Mouse (Mus musculus) kidney, adult 9 months (tissue): ENCODE data around the gene Lamtor3.
A peak's percentile ranks its signal among the peaks of the same experiment; 100 is the strongest.
"Not testable (repeated sequence)": the region's sequence is repeated elsewhere in the genome, so short reads cannot be mapped to it uniquely, and the experiment has no call there.

Experiments
- DNase-seq: peaks from one replicate; pipeline ENCODE4 v3.0.0; 2022

The Lamtor3 gene

DNA sequence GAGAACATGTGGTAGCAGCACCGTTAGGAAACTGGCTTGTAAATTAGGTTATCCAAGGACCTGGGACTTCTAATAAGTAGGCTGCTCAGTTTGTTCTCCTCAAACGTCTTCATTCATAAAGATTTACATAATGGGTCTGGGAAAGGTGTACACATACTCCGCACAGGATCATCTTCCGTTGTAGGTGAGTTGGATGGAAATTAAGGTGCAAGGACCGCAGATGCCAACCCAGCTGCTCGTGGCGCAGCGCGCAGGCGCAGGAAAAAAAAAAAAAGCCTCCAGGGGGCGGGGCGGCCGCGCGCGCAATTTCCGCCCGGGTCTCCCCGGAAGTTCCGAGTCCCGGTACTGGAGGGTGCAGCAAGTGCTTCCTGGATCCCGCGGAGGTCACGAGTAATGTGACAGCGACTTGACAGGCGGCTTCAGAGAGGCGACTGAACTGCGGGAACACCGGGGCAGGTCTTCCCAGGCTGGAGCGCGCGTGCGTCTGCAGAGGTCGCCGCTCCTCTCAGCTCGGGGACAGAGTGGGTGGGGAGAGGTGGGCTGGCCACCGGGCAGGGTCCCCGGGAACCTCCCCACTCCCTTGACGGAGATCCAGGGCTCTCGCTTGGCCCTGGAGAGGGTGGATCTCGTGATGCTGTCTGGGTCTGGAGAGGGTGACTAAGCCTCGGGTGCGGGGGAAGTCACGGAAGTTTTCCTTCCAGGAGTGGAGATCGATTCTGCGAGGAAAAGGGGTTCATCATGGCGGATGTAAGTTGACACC is at the start of gene Lamtor3:
Gene Lamtor3 (plus strand): TSS at position 335 of the 760 bp plus-strand sequence.
- DNase-seq = peak; percentile 88

DNA sequence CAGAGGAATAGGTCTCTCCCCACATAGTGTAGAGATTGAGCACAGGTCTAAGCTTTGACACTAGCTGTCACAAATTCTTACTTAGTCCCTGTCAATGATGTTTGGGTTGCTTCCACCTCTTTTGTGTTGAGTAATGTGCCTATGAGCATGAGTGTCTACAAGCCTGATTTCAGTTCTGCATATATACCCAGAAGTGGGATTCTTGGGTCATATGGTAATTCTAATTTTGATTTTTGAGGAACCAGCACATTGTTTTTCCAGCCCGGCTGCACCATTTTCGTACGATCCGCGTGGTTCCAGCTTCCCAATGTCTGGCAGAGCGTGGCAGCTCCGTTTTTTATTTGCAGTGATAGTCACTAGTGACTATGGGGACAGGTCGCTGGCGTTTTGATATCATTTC is 48.9 kb upstream of the Lamtor3 start:
- no peak for DNase-seq

DNA sequence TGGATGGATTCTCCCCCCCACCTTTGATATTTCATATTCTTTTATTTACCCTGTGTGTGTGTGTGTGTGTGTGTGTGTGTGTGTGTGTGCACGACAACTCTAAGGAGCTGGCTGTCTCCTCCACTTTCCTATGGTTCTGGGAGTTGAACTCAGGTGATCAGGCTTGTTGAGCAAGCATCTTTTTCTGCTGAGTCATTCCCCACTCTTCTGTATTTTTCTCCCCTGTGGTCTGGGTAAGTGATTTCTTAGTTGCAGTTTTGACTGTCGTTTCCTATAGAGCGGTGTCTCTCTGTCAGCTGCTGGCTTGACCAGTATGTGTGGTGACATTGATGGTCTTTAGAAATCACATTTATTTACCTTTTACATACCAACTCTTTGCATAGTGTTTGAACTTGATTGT is 39.0 kb upstream of the Lamtor3 start:
- no peak for DNase-seq

DNA sequence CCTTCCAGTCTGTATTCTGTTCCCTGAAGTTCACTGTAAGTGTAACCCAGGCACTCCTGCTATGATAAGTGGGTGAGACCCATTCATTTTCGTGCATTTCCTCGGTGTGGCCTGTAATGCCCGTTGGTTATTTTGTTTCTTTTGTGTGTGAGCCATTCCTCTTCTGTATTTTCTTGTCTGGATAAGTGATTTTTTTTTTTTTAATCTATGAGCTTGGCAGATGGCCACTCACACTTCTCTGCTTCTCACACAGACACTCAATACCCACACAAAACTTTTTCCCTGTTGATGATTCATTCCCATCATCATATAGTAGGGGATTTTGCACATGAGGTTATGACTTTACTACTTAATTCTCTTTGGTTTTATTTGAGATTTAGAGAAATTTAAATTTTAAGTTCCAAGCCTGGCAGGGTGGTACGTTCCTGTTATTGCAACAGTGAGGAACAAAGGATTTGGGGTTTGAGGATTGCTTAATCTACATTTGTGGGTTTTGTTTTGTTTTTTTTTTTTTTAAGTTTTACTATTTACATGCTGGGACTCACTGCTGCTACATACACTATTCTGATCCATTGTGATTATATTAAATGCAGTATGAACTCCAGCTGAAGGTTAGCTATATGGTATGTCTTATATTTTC is 38.1 kb upstream of the Lamtor3 start:
- DNase-seq = no peak

DNA sequence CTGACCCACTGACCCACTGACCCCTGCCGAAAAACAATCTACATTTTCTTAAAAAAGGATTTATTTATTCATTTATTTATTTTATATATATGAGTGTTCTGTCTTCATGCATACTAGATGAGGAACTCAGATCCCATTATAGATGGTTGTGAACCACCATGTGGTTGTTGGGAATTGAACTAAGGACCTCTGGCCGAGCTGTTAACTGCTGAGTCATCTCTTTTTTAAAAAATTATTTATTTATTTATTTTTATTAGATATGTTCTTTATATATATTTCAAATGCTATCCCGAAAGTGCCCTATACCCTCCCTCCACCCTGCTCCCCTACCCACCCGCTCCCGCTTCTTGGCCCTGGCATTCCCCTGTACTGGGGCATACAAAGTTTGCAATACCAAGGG is 37.2 kb upstream of the Lamtor3 start:
- no peak for DNase-seq

DNA sequence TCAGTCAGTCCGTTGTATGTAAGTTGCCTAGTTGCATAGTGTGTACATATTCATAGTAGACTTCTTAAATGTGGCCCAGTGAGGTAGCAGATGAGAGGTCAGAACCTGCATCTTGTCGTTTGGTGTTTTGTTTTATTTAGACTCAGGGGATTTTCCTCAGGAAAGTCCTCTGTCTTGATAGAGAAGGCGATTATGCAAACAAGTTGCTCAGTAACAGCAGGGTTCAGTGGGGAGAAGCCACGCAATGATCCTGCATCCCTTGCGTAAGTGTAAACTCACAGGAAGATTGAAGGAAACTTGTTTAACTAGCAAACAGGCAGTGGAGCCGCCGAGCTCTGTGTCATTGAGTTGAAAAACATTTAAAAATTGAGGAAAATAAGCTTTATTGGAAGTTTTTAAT is 30.3 kb upstream of the Lamtor3 start:
- no peak for DNase-seq

DNA sequence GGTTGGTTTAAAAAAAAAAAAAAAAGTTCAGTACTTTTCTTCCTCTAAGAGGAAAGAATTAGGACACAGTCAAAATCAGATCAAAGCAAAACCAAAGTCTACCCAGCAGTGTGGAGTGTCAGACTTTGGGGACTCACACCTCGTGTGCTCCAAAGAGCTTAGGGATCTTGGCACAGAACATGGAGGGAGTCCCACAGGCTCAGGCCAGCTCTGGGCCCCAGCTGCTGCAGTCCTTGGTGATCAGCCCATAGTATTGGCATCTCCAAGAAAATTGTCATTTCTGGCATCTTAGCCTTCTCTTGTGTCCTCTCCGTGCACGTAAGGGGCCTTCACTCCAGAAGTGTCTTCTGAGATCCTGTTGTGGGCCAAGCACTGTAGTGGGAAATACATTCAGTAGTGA is 27.2 kb upstream of the Lamtor3 start:
- no peak for DNase-seq

DNA sequence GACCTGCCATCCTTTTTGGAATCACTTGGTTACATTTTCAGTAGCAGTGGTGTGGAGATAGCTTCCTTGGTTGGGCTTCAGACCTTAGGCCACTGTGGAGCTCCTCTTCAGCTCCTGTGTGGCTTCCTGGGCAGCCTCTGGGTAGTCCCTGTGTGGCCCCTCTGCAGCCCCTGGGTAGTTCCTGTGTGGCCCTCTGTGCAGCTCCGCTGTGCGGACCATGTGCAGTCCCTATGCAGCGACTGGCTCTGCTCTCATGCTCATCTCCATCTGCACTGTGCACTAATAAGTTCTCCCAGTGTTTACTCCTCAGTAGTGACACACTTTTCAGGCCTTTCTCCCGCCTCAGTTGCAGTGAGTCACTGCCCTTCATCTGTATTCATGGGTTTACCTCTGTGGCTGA is 26.2 kb upstream of the Lamtor3 start:
- no peak for DNase-seq

DNA sequence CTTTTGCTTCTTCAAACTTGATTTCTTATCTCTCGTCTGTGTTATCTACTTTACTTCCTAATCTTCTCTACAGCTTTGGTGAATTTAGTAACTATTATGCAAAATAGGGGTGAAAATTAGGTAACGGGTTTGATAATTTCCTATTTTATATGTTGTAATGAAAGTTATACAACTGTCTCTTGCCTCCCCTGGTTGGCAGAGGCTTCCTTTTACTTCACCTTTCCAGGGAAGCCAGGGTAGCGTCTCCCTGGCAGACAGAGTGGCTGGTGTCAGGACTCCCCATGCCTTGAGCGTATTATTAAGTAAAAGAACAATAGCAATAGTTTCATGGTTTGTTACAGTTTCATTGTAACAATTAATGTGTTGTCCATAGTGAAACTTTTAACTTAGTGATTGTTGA is 24.5 kb upstream of the Lamtor3 start:
- no peak for DNase-seq

DNA sequence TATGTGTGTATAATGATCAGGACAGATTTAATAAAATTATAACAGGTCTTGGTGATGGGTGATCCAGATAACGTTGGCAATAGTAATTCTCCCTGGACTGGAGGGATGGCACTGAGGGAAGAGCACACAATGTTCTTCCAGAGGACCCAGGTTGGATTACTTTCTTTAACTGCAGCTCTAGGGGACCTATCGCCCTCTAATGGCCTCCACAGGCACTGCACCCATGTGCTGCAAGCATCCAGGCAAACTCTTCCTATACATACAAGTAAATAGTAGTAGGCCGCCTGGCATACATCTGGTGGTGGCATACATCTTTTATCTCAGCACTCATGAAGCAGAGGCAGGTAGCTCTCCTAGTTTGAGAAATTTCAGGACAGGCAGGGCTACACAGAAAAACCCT is 23.1 kb upstream of the Lamtor3 start:
- DNase-seq = peak; percentile 19

DNA sequence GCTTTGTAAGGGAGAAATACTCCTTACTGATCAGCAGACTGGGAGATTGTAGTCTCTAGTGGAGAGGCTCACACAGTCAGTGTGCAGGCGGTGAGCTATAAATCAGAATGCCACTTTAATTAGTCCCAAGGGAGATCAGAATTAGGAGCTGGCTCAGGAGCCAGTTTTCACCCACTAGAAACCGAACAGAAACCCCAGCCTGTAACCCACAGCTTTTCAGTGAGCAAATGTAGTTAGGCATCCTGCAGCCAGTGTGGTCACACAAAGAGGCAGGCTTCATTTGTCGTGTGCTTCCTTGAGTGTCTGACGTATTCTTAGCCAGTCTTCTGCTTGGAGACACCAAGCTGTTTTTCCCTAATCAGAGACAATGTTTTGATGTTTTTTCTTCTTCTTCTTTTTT is 21.9 kb upstream of the Lamtor3 start:
- no peak for DNase-seq

DNA sequence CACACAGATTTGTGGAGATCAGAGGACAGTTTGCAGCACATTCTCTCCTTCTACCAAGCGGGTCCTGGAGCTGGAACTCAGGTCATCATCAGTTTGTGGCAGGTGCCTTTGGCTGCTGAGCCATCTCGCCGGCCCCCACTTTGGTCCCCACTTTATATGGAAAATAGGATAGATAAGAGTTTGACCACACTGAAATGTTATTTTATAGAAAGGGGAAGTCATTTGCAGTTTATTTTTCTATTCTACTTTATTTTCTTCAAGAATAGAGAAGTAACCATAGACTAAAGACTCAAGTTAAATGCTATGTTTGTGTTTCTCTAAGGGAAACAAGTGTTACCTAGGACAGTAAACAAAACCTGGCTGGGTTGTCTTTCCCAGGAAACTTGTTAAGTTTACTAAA is 21.4 kb upstream of the Lamtor3 start:
- DNase-seq = no peak

DNA sequence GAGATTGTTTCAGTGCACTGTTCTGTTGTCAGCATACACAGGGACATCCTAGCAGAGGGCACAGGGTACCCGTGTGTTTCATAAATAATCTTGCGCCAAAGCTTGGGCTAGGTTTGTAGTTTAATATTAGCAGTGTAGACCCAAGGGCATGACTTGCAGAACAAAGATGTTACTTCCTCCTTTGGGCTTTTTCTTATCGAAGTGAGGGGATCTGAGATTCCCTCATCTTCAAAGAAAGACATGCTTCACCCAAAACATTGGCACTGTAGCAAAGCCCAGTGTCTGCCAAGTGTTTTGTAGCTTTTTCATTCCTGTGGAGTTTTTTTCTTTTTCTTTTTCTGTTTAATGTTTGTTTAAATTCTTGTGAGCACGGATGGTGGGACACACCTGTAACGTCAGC is 20.6 kb upstream of the Lamtor3 start:
- no peak for DNase-seq

DNA sequence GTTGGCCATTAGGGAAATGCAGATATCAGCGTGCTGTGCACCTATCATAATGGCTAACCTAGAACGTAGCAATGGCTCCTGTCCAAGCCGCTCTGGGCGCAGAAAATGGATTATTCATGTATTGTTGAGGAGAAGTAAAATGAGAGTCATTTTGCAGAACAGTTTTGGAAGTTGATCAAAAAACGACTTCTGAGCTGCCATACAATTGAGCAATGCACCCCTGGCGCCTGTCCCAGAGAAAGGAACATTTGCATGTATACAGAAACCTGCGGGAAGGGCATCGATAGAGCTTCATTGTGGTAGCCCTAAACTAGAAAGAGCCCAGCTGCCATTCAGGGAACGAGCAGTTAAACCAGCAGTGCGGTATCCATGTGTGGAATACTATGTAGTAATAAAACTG is 18.2 kb upstream of the Lamtor3 start:
- DNase-seq = no peak

DNA sequence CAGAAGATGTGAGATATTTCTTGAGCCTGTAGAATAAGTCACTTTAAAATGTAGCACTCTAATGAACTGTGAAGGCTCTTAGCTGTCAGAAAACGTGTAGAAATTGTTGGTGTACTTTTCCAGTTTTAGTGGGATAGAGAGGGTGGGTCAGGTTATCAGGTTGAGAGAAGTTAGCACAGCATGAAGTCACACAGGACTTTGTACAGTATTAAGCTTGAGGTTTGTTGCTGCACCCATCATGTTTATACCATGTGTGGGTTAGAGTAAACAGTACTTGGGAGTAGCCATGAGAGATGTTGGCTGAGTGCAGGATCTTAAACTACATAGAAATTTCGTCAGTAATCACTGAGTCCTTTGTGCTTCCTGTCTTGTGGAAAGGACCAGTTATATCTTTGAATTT is 5.2 kb upstream of the Lamtor3 start:
- no peak for DNase-seq

DNA sequence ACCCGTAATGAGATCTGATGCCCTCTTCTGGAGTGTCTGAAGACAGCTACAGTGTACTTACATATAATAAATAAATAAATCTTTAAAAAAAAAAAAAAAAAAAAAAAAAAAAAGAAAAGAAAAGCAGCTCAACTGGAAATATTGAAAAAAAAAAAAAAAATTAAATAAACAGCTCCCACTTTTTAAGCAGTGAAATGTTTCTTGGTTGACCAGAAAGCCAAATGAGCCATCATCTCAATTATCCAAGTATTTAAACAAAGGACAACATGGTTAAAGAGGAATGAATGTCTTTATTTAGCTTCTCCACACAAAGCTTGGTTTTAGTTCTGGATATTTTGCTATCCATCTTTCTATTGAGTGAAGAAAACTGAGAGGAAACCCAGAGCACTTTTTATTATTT is 3.7 kb upstream of the Lamtor3 start:
- DNase-seq = not testable (repeated sequence)

DNA sequence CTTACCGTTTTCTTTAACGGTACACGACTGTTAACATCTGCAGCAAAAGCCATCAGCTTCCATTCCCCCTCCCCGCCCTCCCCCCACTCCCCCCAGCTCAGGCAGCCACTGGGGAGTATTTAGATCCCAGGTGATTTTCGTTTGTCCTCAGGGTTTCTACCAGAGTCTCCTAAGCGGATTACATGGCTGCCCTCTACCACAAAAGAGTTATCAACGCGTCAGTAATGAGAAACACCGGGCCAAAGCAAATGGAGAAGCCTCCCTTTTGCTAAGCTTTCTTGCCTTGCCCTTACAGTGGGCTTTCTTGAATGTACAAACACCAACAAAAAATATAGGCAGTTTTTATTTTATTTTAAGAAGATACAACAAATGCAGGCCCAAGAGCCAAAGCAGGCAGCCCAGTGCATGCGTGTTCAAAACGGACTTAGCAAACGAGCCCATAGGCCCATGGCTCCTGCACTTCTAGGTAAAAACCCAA is 573 bp upstream of the Lamtor3 start:
- no peak for DNase-seq

DNA sequence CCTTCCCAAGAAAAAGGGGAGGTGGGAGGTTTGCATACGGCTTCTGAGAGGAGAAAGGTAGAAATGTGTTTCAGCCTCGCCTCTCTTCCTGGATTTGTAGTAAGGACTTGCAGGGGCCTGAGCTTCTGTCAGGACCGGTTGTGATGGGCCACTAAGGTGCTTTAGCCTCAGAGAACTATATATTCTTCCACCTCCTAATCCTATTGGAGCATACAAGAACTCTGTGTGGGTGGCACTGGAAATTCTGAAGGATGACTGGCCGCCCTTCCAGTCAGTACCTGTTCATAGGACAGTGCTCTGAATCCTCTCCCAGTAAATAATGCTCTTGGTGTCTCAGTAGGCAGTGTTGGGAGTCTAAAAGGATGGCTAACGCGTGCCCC is 616 bp downstream of the Lamtor3 start:
- DNase-seq = peak; percentile 7

DNA sequence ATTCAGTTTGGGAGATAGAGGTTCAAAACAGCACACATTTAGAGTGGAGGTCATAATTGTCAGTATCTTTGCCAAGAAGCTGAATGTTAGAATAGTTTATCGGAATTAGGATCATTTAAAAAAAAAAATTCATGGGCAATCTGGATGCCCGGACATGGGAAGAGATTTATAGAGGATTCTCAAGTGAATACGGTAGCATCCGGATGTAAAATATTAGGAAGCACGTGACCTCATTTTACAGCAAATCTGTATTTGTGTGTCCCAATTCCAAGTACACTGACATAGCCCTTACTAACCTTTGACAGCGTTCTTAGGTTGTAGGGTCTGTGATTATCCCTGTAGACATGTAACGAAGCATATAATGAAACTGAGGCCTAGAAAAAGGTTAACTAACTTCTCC is 1.1 kb downstream of the Lamtor3 start:
- no peak for DNase-seq

DNA sequence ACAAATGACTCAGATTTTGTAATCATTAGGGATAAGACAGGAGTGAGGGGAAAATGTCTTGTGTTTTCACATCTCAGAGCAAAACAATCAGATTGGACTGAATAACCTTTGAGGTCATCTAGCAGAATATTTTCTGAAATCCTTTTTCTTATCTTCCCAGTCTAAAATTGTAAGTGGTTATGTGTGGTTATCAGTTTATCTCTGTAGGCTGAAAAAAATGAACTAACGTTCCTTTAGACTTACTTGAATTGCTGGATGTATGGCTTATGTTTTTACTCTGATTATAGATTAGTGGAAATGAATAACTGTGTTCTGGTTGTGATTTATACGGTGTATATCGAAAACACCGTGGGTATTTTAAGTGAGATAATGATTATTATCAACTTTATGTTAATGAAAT is 2.3 kb downstream of the Lamtor3 start:
- no peak for DNase-seq

DNA sequence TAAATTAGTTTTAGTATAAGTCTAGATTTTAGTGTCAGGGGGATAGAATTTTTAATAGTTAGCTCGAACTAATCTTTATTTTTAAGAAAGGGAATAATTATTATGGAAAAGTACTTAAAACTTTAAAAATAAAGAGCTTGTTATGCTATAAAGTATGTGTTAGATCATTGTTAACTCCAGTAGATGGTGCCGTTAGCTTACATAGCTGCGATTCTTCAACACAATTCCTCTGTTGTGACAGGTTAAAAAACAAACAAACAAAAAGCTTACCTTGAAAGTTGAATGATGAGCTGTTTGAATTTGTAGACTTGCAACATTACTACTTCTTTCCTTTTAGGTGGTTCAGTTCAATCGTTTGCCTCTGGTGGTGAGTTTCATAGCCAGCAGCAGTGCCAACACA is 8.7 kb downstream of the Lamtor3 start:
- no peak for DNase-seq

DNA sequence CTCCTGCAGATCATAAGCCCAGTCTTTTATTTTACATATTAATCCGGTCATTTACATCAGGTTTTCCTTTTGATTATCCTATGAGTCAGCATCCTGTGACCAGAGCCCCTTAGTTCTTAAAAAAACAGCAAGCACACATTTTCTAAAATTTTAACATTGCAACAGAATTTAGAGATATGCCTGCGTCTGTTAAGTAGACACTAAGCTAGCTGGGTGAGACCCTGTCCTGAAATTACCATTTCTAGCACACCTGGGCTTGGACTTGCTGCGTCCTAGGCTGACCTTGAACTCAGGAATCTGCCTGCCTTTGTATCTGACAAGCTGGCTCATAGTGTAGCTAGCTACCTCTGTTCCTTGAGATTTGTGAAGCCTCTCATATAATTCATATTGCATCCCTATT is 11.6 kb downstream of the Lamtor3 start:
- DNase-seq = no peak

DNA sequence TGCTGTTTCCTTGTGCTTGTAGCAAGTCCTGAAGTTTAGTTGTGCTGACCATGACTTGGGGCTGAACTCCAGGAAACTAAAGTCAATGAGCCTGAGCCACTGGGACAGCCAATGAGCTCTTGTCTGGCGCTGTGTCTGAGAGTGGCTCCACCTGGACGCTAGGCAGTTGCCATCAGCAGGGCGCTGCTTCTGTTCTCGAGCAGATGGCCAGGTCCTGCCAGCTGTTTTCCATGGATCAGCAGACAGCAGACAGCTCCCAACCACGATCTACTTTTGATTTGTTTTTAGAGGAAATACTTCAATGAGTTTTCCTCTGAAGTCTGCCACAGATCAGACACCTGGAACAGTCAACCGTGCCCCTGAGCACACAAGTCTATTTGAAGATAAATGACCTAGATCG is 14.4 kb downstream of the Lamtor3 start:
- no peak for DNase-seq

DNA sequence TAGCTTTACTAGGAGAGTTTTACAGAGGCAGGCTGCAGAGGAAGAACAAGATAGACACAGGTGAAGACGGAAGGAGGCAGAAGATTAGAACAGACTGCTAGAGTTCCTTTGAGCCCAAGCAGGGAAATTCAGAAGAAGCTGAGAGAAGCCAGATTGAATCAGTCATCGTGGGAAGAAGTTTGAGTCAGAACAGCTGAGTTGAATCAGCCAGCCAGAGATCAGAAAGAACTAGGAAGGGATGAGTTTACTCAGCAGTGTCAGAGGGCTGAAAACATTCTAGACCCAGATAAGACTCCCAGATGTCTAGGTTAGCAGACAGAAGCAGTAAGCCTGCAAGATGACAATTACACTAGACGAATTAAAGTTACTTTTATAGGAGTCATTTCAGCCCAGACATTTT is 15.7 kb downstream of the Lamtor3 start:
- DNase-seq = no peak
